Mouse (Mus musculus) CH12.LX (cell line): ENCODE results near the gene Gm30083.

Experiments
- CHD2 ChIP-seq: IDR thresholded peaks from 2 replicates; pipeline ENCODE4 v1.6.1; 2011; ENCODE audit warnings: low read length, improper control_type of control experiment
- CTCF ChIP-seq, 2 experiments: IDR thresholded peaks in 1 of 2; conservative IDR thresholded peaks in 1 of 2; 2 replicates each; pipeline ENCODE4 v1.5.1; 2011 to 2012; ENCODE audit warnings: low read depth in 2 of 2, low read length in 2 of 2, improper control_type of control experiment in 1 of 2, inconsistent platforms in 1 of 2, mild to moderate bottlenecking in 1 of 2, moderate library complexity in 1 of 2
- EP300 ChIP-seq: IDR thresholded peaks from 2 replicates; pipeline ENCODE4 v1.6.1; 2011; ENCODE audit warnings: low read length, improper control_type of control experiment
- GABPA ChIP-seq: IDR thresholded peaks from 2 replicates; pipeline ENCODE4 v1.6.1; 2012; ENCODE audit warnings: low read depth, low read length, improper control_type of control experiment, inconsistent platforms; ENCODE audit not compliant: insufficient replicate concordance
- MEF2A ChIP-seq: IDR thresholded peaks from 2 replicates; pipeline ENCODE4 v1.6.1; 2014; ENCODE audit warnings: low read depth, mild to moderate bottlenecking, inconsistent platforms, low read length, improper control_type of control experiment, borderline replicate concordance
- MYC ChIP-seq: IDR thresholded peaks from 2 replicates; pipeline ENCODE4 v1.6.1; 2011; ENCODE audit warnings: low read depth, mild to moderate bottlenecking, improper control_type of control experiment, low read length
- NELFE ChIP-seq: IDR thresholded peaks from 2 replicates; pipeline ENCODE4 v1.6.1; 2011; ENCODE audit warnings: low read depth, low read length, improper control_type of control experiment
- POLR2A ChIP-seq: IDR thresholded peaks from 2 replicates; pipeline ENCODE4 v1.6.1; 2011; ENCODE audit warnings: low read depth, mild to moderate bottlenecking, improper control_type of control experiment, low read length
- UBTF ChIP-seq: IDR thresholded peaks from 2 replicates; pipeline ENCODE4 v1.6.1; 2012; ENCODE audit warnings: low read depth, mild to moderate bottlenecking, inconsistent platforms, low read length, improper control_type of control experiment, moderate library complexity
- USF1 ChIP-seq: IDR thresholded peaks from 2 replicates; pipeline ENCODE4 v1.6.1; 2014; ENCODE audit warnings: low read depth, mild to moderate bottlenecking, inconsistent platforms, low read length, improper control_type of control experiment

- TF ChIP-seq CTCF (conservative IDR thresholded peaks at IDR 0.05 in 1 of 2, IDR thresholded peaks at IDR 0.05 in 1 of 2; ENCODE audit: low read depth in 2 of 2, low read length in 2 of 2) (no peak), CHD2 (no peak), MYC (no peak), POLR2A (no peak), UBTF (no peak), NELFE (no peak), GABPA (no peak), EP300 (no peak), MEF2A (no peak), USF1 (no peak)
These were observed 61.2 kb downstream of the Gm30083 start, which contains the start of gene Rbp3 for GRCm38 (mm10) chr14:33953761-33954160.
